Mouse (Mus musculus): ENCODE results near the gene Grin1. TPM values are rescaled to one million over a fixed set of nuclear protein-coding genes. Genes with fewer than 3 reads are reported as not detected.

The Grin1 gene
- polyA plus RNA-seq, 2 experiments, result 0.02 to 0.06 TPM

- Histone ChIP-seq H3K4me2 (ENCODE audit: low read depth) (no peak overlapping the region), H3K9me3 (ENCODE audit: control insufficient read depth, low read length) (no peaks in the 10 kb centered on the region), H3K36me3 (replicated peaks; ENCODE audit: control insufficient read depth, insufficient read depth, low read depth) (peaks cover 4% of the 10 kb centered on the region; the same call in 1 of the 2 replicates), H3K9ac (replicated peaks) (no peak overlapping the region), H3K27ac (no peak overlapping the region), H3K4me3 (ENCODE audit: insufficient read depth in 1 of 2, low read depth in 2 of 2, low read length in 2 of 2) (no peak overlapping the region), H3K27me3 (ENCODE audit: control insufficient read depth, insufficient read depth, low read length) (no peaks in the 10 kb centered on the region), H3K4me1 (replicated peaks; ENCODE audit: control insufficient read depth in 2 of 2, insufficient read depth in 2 of 2, low read length in 1 of 2) (peaks cover 6 to 10% of the 10 kb centered on the region in 2 experiments)
- TF ChIP-seq CTCF (IDR thresholded peaks at IDR 0.05; ENCODE audit: low read depth), result peak; percentile 71
- no peak for TF ChIP-seq EP300 (IDR thresholded peaks at IDR 0.05; ENCODE audit: low read depth)
- no peak for DNase-seq (ENCODE audit: low read depth in 3 of 3, low spot score in 3 of 3)
- ATAC-seq (ENCODE audit: insufficient read depth), result no peak
- 64% methylated on average over 1 of the region's 1 CpGs for WGBS (ENCODE audit: insufficient replicate concordance)
Observed at GRCm38 (mm10) chr2:25252331-25252730, 66.7 kb downstream of the Grin1 start.

GRCm38 (mm10) chr2:25246183-25247072 lies 72.6 kb downstream of the Grin1 start, which contains the start of gene AL732309.1:
Gene AL732309.1, minus strand, starts transcription at chr2:25246863.
- ATAC-seq (ENCODE audit: insufficient read depth), result no peak
- peaks cover 4% of the 10 kb centered on the region; the same call in 1 of the 2 replicates for H3K36me3 ChIP-seq (replicated peaks; ENCODE audit: control insufficient read depth, insufficient read depth, low read depth)
- peaks cover 17% of the 10 kb centered on the region for H3K27me3 ChIP-seq (ENCODE audit: control insufficient read depth, insufficient read depth, low read length)
- H3K4me2 ChIP-seq (ENCODE audit: low read depth), result no peak within 1 kb of the TSS
- no peak for TF ChIP-seq EP300 (IDR thresholded peaks at IDR 0.05; ENCODE audit: low read depth)
- TF ChIP-seq CTCF (IDR thresholded peaks at IDR 0.05; ENCODE audit: low read depth), result no peak
- 83% methylated on average over 10 of the region's 10 CpGs for WGBS (ENCODE audit: insufficient replicate concordance)
- no peaks in the 10 kb centered on the region for H3K9me3 ChIP-seq (ENCODE audit: control insufficient read depth, low read length)
- H3K4me1 ChIP-seq (replicated peaks; ENCODE audit: control insufficient read depth in 2 of 2, insufficient read depth in 2 of 2, low read length in 1 of 2), result peaks cover 3% of the 10 kb centered on the region in 2 experiments; a peak in 3 of 4 replicates
- DNase-seq (ENCODE audit: low read depth in 3 of 3, low spot score in 3 of 3), result no peak
- no peak within 1 kb of the TSS for H3K9ac ChIP-seq (replicated peaks)
- H3K27ac ChIP-seq, result no peak within 1 kb of the TSS
- H3K4me3 ChIP-seq (ENCODE audit: insufficient read depth in 1 of 2, low read depth in 2 of 2, low read length in 2 of 2), result no peak within 1 kb of the TSS

GRCm38 (mm10) chr2:25244144-25244543 lies 74.8 kb downstream of the Grin1 start:
- ATAC-seq (ENCODE audit: insufficient read depth) (no peak), DNase-seq (ENCODE audit: low read depth in 3 of 3, low spot score in 3 of 3) (no peak)
- Histone ChIP-seq H3K27ac (no peak overlapping the region), H3K36me3 (replicated peaks; ENCODE audit: control insufficient read depth, insufficient read depth, low read depth) (no peaks in the 10 kb centered on the region; the same call in 1 of the 2 replicates), H3K27me3 (ENCODE audit: control insufficient read depth, insufficient read depth, low read length) (peaks cover 22% of the 10 kb centered on the region), H3K9ac (replicated peaks) (no peak overlapping the region), H3K4me3 (ENCODE audit: insufficient read depth in 1 of 2, low read depth in 2 of 2, low read length in 2 of 2) (no peak overlapping the region), H3K9me3 (ENCODE audit: control insufficient read depth, low read length) (no peaks in the 10 kb centered on the region), H3K4me2 (ENCODE audit: low read depth) (no peak overlapping the region), H3K4me1 (replicated peaks; ENCODE audit: control insufficient read depth in 2 of 2, insufficient read depth in 2 of 2, low read length in 1 of 2) (peaks cover 4 to 12% of the 10 kb centered on the region in 2 experiments)
- 79% methylated on average over 4 of the region's 4 CpGs for WGBS (ENCODE audit: insufficient replicate concordance)
- no peak for TF ChIP-seq CTCF (IDR thresholded peaks at IDR 0.05; ENCODE audit: low read depth)
- TF ChIP-seq EP300 (IDR thresholded peaks at IDR 0.05; ENCODE audit: low read depth), result no peak

- ATAC-seq (ENCODE audit: insufficient read depth), result no peak
- H3K9ac ChIP-seq (replicated peaks), result no peak overlapping the region
- 67% methylated on average over 8 of the region's 8 CpGs for WGBS (ENCODE audit: insufficient replicate concordance)
- no peak overlapping the region for H3K27ac ChIP-seq
- H3K4me2 ChIP-seq (ENCODE audit: low read depth), result no peak overlapping the region
- H3K4me1 ChIP-seq (replicated peaks; ENCODE audit: control insufficient read depth in 2 of 2, insufficient read depth in 2 of 2, low read length in 1 of 2), result peaks cover 4 to 12% of the 10 kb centered on the region in 2 experiments
- no peak for DNase-seq (ENCODE audit: low read depth in 3 of 3, low spot score in 3 of 3)
- H3K27me3 ChIP-seq (ENCODE audit: control insufficient read depth, insufficient read depth, low read length), result peaks cover 22% of the 10 kb centered on the region
- H3K9me3 ChIP-seq (ENCODE audit: control insufficient read depth, low read length), result no peaks in the 10 kb centered on the region
- TF ChIP-seq EP300 (IDR thresholded peaks at IDR 0.05; ENCODE audit: low read depth) (no peak), CTCF (IDR thresholded peaks at IDR 0.05; ENCODE audit: low read depth) (no peak)
- H3K4me3 ChIP-seq (ENCODE audit: insufficient read depth in 1 of 2, low read depth in 2 of 2, low read length in 2 of 2), result no peak overlapping the region
- no peaks in the 10 kb centered on the region for H3K36me3 ChIP-seq (replicated peaks; ENCODE audit: control insufficient read depth, insufficient read depth, low read depth)
Observed at GRCm38 (mm10) chr2:25243342-25243741, 75.6 kb downstream of the Grin1 start.

GRCm38 (mm10) chr2:25242101-25242506 lies 76.9 kb downstream of the Grin1 start, which contains the start of the genes Rnf208 and Cysrt1:
Gene Rnf208, plus strand, starts transcription at chr2:25242255.
Gene Cysrt1, minus strand, starts transcription at chr2:25242452.
- H3K4me2 ChIP-seq (ENCODE audit: low read depth), result peak within 1 kb of the TSS; percentile 75
- WGBS (ENCODE audit: insufficient replicate concordance), result under 1% methylated on average over 59 of the region's 59 CpGs
- no peaks in the 10 kb centered on the region for H3K36me3 ChIP-seq (replicated peaks; ENCODE audit: control insufficient read depth, insufficient read depth, low read depth)
- no peak within 1 kb of the TSS; the same call in 1 of the 2 replicates for H3K9ac ChIP-seq (replicated peaks)
- H3K27ac ChIP-seq, result no peak within 1 kb of the TSS
- H3K4me3 ChIP-seq (ENCODE audit: insufficient read depth in 1 of 2, low read depth in 2 of 2, low read length in 2 of 2), result peak within 1 kb of the TSS; percentile 49 to 57
- no peaks in the 10 kb centered on the region for H3K9me3 ChIP-seq (ENCODE audit: control insufficient read depth, low read length)
- DNase-seq (ENCODE audit: low read depth in 3 of 3, low spot score in 3 of 3) (no peak), ATAC-seq (ENCODE audit: insufficient read depth) (no peak)
- peaks cover 4 to 12% of the 10 kb centered on the region in 2 experiments for H3K4me1 ChIP-seq (replicated peaks; ENCODE audit: control insufficient read depth in 2 of 2, insufficient read depth in 2 of 2, low read length in 1 of 2)
- peaks cover 22% of the 10 kb centered on the region for H3K27me3 ChIP-seq (ENCODE audit: control insufficient read depth, insufficient read depth, low read length)
- TF ChIP-seq EP300 (IDR thresholded peaks at IDR 0.05; ENCODE audit: low read depth) (no peak), CTCF (IDR thresholded peaks at IDR 0.05; ENCODE audit: low read depth) (no peak)

All from liver, embryonic 14.5 days (tissue).